Mouse (Mus musculus) kidney, adult 9 months (tissue): Measurements from ENCODE around the gene Gm20517.
"Not testable (repeated sequence)": the region's sequence is repeated elsewhere in the genome, so short reads cannot be mapped to it uniquely, and the experiment has no call there.

Source experiments
- DNase-seq: peaks from one replicate; pipeline ENCODE4 v3.0.0; 2022

Gm20517 gene

GRCm38 (mm10) chr17:47597261-47597660 lies 14.1 kb upstream of the Gm20517 start:
- DNase-seq = no peak

GRCm38 (mm10) chr17:47597838-47598579 lies 13.4 kb upstream of the Gm20517 start:
- no peak for DNase-seq

GRCm38 (mm10) chr17:47598580-47599304 lies 12.6 kb upstream of the Gm20517 start:
- not testable (repeated sequence) for DNase-seq

- DNase-seq = no peak
These were observed 11.7 kb upstream of the Gm20517 start for GRCm38 (mm10) chr17:47599511-47600297.

GRCm38 (mm10) chr17:47600601-47601388 lies 10.6 kb upstream of the Gm20517 start:
- no peak for DNase-seq

GRCm38 (mm10) chr17:47601389-47601755 lies 10.0 kb upstream of the Gm20517 start:
- no peak for DNase-seq

GRCm38 (mm10) chr17:47602289-47602688 lies 9.1 kb upstream of the Gm20517 start:
- DNase-seq = no peak

- no peak for DNase-seq
These were observed 5.2 kb upstream of the Gm20517 start for GRCm38 (mm10) chr17:47606220-47606619.

GRCm38 (mm10) chr17:47609182-47609581 lies 2.2 kb upstream of the Gm20517 start:
- DNase-seq = no peak

GRCm38 (mm10) chr17:47611661-47611982 lies 233 bp downstream of the Gm20517 start:
- DNase-seq = no peak

GRCm38 (mm10) chr17:47614018-47614417 lies 2.6 kb downstream of the Gm20517 start:
- DNase-seq = no peak

- DNase-seq = no peak
These were observed 4.7 kb downstream of the Gm20517 start for GRCm38 (mm10) chr17:47616119-47616518.

- DNase-seq = no peak
These were observed 5.3 kb downstream of the Gm20517 start for GRCm38 (mm10) chr17:47616652-47617051.

GRCm38 (mm10) chr17:47617605-47618307 lies 6.4 kb downstream of the Gm20517 start:
- no peak for DNase-seq

GRCm38 (mm10) chr17:47618556-47619311 lies 7.3 kb downstream of the Gm20517 start:
- no peak for DNase-seq

GRCm38 (mm10) chr17:47622912-47623554 lies 11.6 kb downstream of the Gm20517 start:
- DNase-seq = no peak

- not testable (repeated sequence) for DNase-seq
These were observed 13.2 kb downstream of the Gm20517 start for GRCm38 (mm10) chr17:47624572-47624971.

GRCm38 (mm10) chr17:47625088-47625487 lies 13.7 kb downstream of the Gm20517 start:
- DNase-seq = no peak

GRCm38 (mm10) chr17:47626031-47626430 lies 14.6 kb downstream of the Gm20517 start:
- no peak for DNase-seq

GRCm38 (mm10) chr17:47627791-47628190 lies 16.4 kb downstream of the Gm20517 start:
- no peak for DNase-seq
